Mouse (Mus musculus) neural tube, embryonic 12.5 days (tissue): ENCODE results near the gene Myl6. TPM values are rescaled to one million over a fixed set of nuclear protein-coding genes. Genes with fewer than 3 reads are reported as not detected.

Source experiments
- ATAC-seq: fragments of 200-750 bp; cut with Nextera tagmentation; 2 replicates; pipeline ENCODE4 v1.8.0; 2017; ENCODE audit warnings: low read depth, mild to moderate bottlenecking, moderate TSS enrichment, moderate library complexity; ENCODE audit not compliant: low FRiP score
- H3K27ac ChIP-seq: fragments of 300-500 bp; sonication (generic); 2 replicates; pipeline ENCODE4 v1.5.1; 2016
- H3K27me3 ChIP-seq: fragments of 300-500 bp; sonication (generic); replicated peaks from 2 replicates; pipeline ENCODE4 v1.6.1; 2016; ENCODE audit warnings: mild to moderate bottlenecking
- H3K36me3 ChIP-seq: fragments of 300-500 bp; sonication (generic); 2 replicates; pipeline ENCODE4 v1.6.1; 2016; ENCODE audit warnings: mild to moderate bottlenecking
- H3K4me1 ChIP-seq: fragments of 300-500 bp; sonication (generic); 2 replicates; pipeline ENCODE4 v1.6.1; 2016
- H3K4me2 ChIP-seq: fragments of 300-500 bp; sonication (generic); replicated peaks from 2 replicates; pipeline ENCODE4 v1.6.1; 2016; ENCODE audit warnings: mild to moderate bottlenecking
- H3K4me3 ChIP-seq: fragments of 300-500 bp; sonication (generic); 2 replicates; pipeline ENCODE4 v1.5.1; 2016
- H3K9ac ChIP-seq: fragments of 300-500 bp; sonication (generic); 2 replicates; pipeline ENCODE4 v1.6.1; 2016; ENCODE audit warnings: mild to moderate bottlenecking
- H3K9me3 ChIP-seq: fragments of 300-500 bp; sonication (generic); 2 replicates; pipeline ENCODE4 v1.6.1; 2016; ENCODE audit warnings: mild to moderate bottlenecking
- whole genome bisulfite sequencing: fragments of 180-500 bp; shearing (Covaris S2); methylation state at CpG from one replicate; pipeline ENCODE4 v1.1.7; 2016; 5-methylcytosine and 5-hydroxymethylcytosine counted together
- polyA plus RNA-seq: library from polyadenylated mRNA; unstranded; fragments of >200 nt; fragmentation: Nextera tagmentation; extraction: Ambion mirVana; gene quantifications from 2 replicates; pipeline ENCODE4 v1.2.1, GENCODE M21; 2016

Myl6 gene
- polyA plus RNA-seq, 1 experiment from 2014 or later = 879 TPM

GRCm38 (mm10) chr10:128524111-128524731 is 30.3 kb upstream of the Myl6 start:
- H3K27ac ChIP-seq = no peak overlapping the region

DNA sequence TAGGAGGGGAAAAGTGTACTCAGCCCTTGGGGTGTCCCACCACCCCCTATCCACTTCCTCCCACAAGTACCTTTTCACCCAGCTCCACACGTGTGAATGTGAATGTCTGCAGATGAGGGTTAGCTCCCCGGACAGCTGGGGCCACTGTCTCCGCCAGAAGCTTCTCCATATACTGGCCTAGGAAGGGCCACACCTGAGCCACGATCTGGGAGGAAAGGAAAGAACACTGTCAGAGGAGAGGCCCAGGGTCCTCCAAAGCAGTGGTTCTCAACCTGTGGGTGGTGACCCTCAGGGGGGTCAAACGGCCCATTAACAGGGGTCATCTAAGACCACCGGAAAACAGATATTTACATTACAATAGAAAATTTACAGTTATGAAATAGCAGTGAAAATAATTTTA is 28.4 kb upstream of the Myl6 start:
- Histone ChIP-seq H3K4me2 (no peak overlapping the region; the same call in 1 of the 2 replicates), H3K4me1 (peaks cover 17% of the 10 kb centered on the region), H3K36me3 (peaks cover 32% of the 10 kb centered on the region), H3K27ac (no peak overlapping the region), H3K9ac (no peak overlapping the region), H3K4me3 (no peak overlapping the region), H3K27me3 (peaks cover 15% of the 10 kb centered on the region), H3K9me3 (no peaks in the 10 kb centered on the region)
- WGBS = 77% methylated on average over 6 of the region's 6 CpGs
- ATAC-seq = no peak

More at GRCm38 (mm10) chr10:128524111-128524731, 30.3 kb upstream of the Myl6 start:
- Histone ChIP-seq H3K4me1 (peaks cover 17% of the 10 kb centered on the region), H3K36me3 (peaks cover 22% of the 10 kb centered on the region), H3K9me3 (no peaks in the 10 kb centered on the region), H3K27me3 (peaks cover 7% of the 10 kb centered on the region), H3K4me2 (peak overlapping the region; percentile 99), H3K4me3 (peak overlapping the region; percentile 78), H3K9ac (peak overlapping the region; percentile 75)
- ATAC-seq = no peak
- 9% methylated on average over 11 of the region's 11 CpGs for WGBS

DNA sequence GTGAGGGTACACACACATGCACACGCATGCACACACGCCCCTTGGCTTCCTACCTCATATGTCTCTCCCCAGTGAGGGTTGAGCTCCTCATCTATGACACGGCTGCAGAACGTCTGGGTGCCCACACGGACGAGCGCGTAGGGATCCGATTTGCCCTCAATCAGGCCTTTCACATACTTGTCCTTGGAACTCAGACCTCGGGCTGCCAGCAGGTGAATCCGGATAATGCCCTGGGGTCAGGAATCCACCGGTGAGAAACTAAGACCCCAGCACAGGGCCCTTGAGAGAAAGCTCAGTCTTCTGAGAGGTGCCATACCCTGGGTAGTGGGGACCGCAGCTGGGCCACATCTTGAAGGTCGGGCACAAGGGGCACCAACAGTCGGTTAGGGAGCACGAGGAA is 26.6 kb upstream of the Myl6 start:
- 90% methylated on average over 16 of the region's 16 CpGs for WGBS
- Histone ChIP-seq H3K36me3 (peaks cover 45% of the 10 kb centered on the region), H3K4me3 (no peak overlapping the region; the same call in 1 of the 2 replicates), H3K27ac (no peak overlapping the region), H3K9me3 (no peaks in the 10 kb centered on the region), H3K4me2 (no peak overlapping the region), H3K9ac (no peak overlapping the region), H3K27me3 (peaks cover 31% of the 10 kb centered on the region), H3K4me1 (peaks cover 10% of the 10 kb centered on the region)
- no peak for ATAC-seq

DNA sequence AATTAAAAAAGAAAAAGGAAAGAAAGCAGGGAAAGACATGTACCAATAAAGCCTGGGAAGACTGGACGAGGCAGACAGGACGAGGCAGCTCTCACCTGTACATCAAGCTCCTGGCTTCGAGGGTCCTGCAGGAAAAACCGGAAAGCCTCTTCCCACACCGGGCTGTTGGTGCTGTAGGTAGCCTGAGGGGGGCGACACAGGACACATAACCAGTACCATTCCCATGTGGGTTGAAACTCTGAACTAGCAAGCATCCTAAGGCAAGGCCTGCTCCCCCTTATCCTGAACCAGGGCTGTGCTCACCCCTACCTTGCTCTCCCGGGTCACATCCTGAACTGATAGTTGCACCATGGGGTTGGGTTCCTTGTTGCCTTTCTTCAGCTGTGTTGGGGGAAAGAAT is 24.9 kb upstream of the Myl6 start:
- Histone ChIP-seq H3K9me3 (no peaks in the 10 kb centered on the region), H3K4me1 (peaks cover under 1% of the 10 kb centered on the region; the same call in 1 of the 2 replicates), H3K9ac (no peak overlapping the region), H3K27me3 (peaks cover 26% of the 10 kb centered on the region), H3K27ac (no peak overlapping the region), H3K4me2 (no peak overlapping the region), H3K4me3 (no peak overlapping the region), H3K36me3 (peaks cover 56% of the 10 kb centered on the region)
- ATAC-seq = no peak
- WGBS = 72% methylated on average over 7 of the region's 7 CpGs

DNA sequence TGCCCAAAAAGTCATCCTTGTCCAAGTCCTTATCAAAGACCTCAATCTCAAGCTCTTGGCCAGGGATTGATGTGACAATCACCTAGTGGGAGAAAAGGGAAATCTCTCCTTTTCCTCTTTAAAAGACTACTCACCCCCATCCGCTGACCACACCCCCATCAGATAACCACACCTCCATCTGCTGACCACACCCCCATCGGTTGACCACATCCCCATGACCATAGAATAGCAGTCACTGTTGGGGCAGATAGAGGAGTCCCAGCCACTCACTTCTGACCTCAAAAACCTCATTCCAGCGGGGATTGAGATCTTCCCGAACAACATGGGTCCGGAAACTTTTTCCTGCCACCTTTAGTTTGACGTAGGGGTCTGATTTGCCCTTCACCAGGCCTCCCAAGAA is 22.7 kb upstream of the Myl6 start:
- H3K27me3 ChIP-seq = peaks cover 25% of the 10 kb centered on the region
- 29% methylated on average over 6 of the region's 6 CpGs for WGBS
- H3K4me3 ChIP-seq = no peak overlapping the region
- H3K27ac ChIP-seq = no peak overlapping the region
- no peaks in the 10 kb centered on the region for H3K4me1 ChIP-seq
- ATAC-seq = no peak
- H3K36me3 ChIP-seq = peaks cover 64% of the 10 kb centered on the region
- H3K4me2 ChIP-seq = no peak overlapping the region
- H3K9ac ChIP-seq = no peak overlapping the region
- H3K9me3 ChIP-seq = no peaks in the 10 kb centered on the region

- Histone ChIP-seq H3K9me3 (no peaks in the 10 kb centered on the region), H3K4me2 (peak overlapping the region; percentile 24)
Observed at GRCm38 (mm10) chr10:128516029-128516428, 22.1 kb upstream of the Myl6 start.

GRCm38 (mm10) chr10:128515044-128515443 is 21.1 kb upstream of the Myl6 start:
- H3K9ac ChIP-seq = no peak overlapping the region
- WGBS = 84% methylated on average over 4 of the region's 4 CpGs
- H3K27ac ChIP-seq = no peak overlapping the region
- H3K4me1 ChIP-seq = no peaks in the 10 kb centered on the region
- H3K4me3 ChIP-seq = no peak overlapping the region
- ATAC-seq = no peak
- H3K36me3 ChIP-seq = peaks cover 69% of the 10 kb centered on the region
- no peak overlapping the region for H3K4me2 ChIP-seq
- no peaks in the 10 kb centered on the region for H3K9me3 ChIP-seq
- H3K27me3 ChIP-seq = peaks cover 25% of the 10 kb centered on the region

More at GRCm38 (mm10) chr10:128516029-128516428, 22.1 kb upstream of the Myl6 start:
- peaks cover 69% of the 10 kb centered on the region for H3K36me3 ChIP-seq
- H3K9ac ChIP-seq = no peak overlapping the region
- no peaks in the 10 kb centered on the region for H3K4me1 ChIP-seq
- 20% methylated on average over 20 of the region's 20 CpGs for WGBS
- H3K27me3 ChIP-seq = peaks cover 25% of the 10 kb centered on the region
- no peak for ATAC-seq
- H3K4me3 ChIP-seq = no peak overlapping the region
- no peak overlapping the region for H3K27ac ChIP-seq

GRCm38 (mm10) chr10:128511761-128512160 is 17.8 kb upstream of the Myl6 start:
- Histone ChIP-seq H3K27me3 (peaks cover 10% of the 10 kb centered on the region), H3K27ac (no peak overlapping the region), H3K9ac (no peak overlapping the region), H3K9me3 (no peaks in the 10 kb centered on the region), H3K4me1 (no peaks in the 10 kb centered on the region), H3K36me3 (peaks cover 53% of the 10 kb centered on the region), H3K4me3 (no peak overlapping the region), H3K4me2 (no peak overlapping the region)
- no peak for ATAC-seq
- WGBS = 87% methylated on average over 12 of the region's 12 CpGs

DNA sequence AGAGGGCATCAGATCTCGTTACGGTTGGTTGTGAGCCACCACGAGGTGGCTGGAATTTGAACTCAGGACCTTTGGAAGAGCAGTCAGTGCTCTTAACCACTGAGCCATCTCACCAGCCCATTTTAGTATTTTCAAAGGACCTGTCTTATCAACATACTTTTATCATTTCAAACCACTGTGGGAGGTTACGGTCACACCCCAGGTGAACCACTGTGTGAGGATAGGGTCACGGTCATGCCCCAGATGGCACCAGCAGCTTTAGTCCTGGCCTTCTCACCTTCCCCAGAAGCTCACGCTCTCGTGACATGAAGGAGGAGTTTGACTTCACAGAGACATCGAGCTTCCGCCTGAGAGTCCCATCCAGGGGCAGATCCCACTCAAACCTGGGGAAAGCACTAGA is 17.2 kb upstream of the Myl6 start:
- WGBS = 94% methylated on average over 9 of the region's 9 CpGs
- Histone ChIP-seq H3K4me1 (no peaks in the 10 kb centered on the region), H3K27ac (no peak overlapping the region), H3K9ac (no peak overlapping the region), H3K36me3 (peaks cover 50% of the 10 kb centered on the region), H3K4me3 (no peak overlapping the region), H3K4me2 (no peak overlapping the region), H3K9me3 (no peaks in the 10 kb centered on the region), H3K27me3 (peaks cover 5% of the 10 kb centered on the region)
- ATAC-seq = no peak

- 90% methylated on average over 11 of the region's 11 CpGs for WGBS
- no peaks in the 10 kb centered on the region for H3K9me3 ChIP-seq
Observed at GRCm38 (mm10) chr10:128510301-128510700, 16.4 kb upstream of the Myl6 start.

DNA sequence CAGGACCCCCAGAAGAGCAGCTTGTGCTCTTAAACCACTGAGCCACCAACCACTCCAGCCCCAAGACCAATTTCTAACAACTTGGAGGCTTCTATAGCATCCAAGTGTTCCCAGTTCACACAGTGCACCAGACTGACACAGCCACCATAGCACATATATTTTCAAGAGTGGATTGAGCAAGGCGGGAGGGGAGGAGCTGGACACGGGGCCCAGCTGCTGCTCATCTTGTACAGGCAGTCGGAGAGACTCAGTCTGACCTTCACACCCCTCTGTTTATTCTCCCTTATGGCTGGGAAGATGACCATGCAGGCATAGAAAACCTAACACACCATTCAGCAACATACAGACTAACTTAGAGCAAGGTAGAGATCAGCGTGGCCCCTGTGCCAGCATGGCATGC is 15.9 kb upstream of the Myl6 start:
- Histone ChIP-seq H3K27me3 (no peaks in the 10 kb centered on the region), H3K4me1 (no peaks in the 10 kb centered on the region), H3K36me3 (peaks cover 37% of the 10 kb centered on the region), H3K27ac (no peak overlapping the region), H3K4me3 (no peak overlapping the region), H3K9me3 (no peaks in the 10 kb centered on the region), H3K4me2 (no peak overlapping the region), H3K9ac (no peak overlapping the region)
- 79% methylated on average over 4 of the region's 4 CpGs for WGBS
- ATAC-seq = no peak

More at GRCm38 (mm10) chr10:128510301-128510700, 16.4 kb upstream of the Myl6 start:
- no peak overlapping the region for H3K4me2 ChIP-seq
- no peak for ATAC-seq
- H3K4me1 ChIP-seq = no peaks in the 10 kb centered on the region
- H3K9ac ChIP-seq = no peak overlapping the region
- no peak overlapping the region for H3K27ac ChIP-seq
- no peaks in the 10 kb centered on the region for H3K27me3 ChIP-seq
- peaks cover 41% of the 10 kb centered on the region for H3K36me3 ChIP-seq
- no peak overlapping the region for H3K4me3 ChIP-seq

GRCm38 (mm10) chr10:128509203-128509602 is 15.3 kb upstream of the Myl6 start:
- Histone ChIP-seq H3K4me2 (no peak overlapping the region), H3K9ac (no peak overlapping the region), H3K27ac (no peak overlapping the region), H3K4me1 (no peaks in the 10 kb centered on the region), H3K36me3 (peaks cover 35% of the 10 kb centered on the region), H3K9me3 (no peaks in the 10 kb centered on the region), H3K27me3 (no peaks in the 10 kb centered on the region), H3K4me3 (no peak overlapping the region)
- no peak for ATAC-seq
- 89% methylated on average over 9 of the region's 9 CpGs for WGBS

DNA sequence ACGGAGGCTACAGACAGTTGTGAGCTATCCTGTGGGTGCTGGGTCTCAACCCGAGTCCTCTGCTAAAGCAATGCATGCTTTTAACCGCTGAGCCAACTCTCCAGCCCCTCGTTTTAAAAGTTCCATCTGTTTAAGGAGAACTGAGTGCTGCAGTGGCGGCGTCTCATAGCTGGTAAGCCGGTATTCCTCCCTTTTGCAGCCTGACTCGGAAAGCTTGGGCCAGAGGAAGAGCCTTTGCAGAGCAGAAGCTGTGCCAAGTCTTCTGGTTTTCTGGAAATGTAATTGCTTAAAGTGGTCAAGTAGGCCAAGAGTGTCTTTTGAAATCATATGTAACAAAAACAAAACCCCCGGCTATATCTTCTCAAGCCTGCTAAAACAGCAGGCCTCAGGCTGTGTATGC is 14.3 kb upstream of the Myl6 start:
- no peak for ATAC-seq
- Histone ChIP-seq H3K4me2 (no peak overlapping the region), H3K9ac (no peak overlapping the region), H3K27ac (no peak overlapping the region), H3K9me3 (no peaks in the 10 kb centered on the region), H3K36me3 (peaks cover 33% of the 10 kb centered on the region), H3K4me1 (no peaks in the 10 kb centered on the region), H3K4me3 (no peak overlapping the region), H3K27me3 (no peaks in the 10 kb centered on the region)
- WGBS = 80% methylated on average over 9 of the region's 9 CpGs
